Mouse (Mus musculus): ENCODE data around the gene Wrnip1. TPM values are rescaled to one million over a fixed set of nuclear protein-coding genes. Genes with fewer than 3 reads are reported as not detected.
A peak's percentile ranks its signal among the peaks of the same experiment; 100 is the strongest.

The Wrnip1 gene
- total and polyA plus RNA-seq, 3 experiments, result 18.0 to 47.9 (median 26.7) TPM

DNA sequence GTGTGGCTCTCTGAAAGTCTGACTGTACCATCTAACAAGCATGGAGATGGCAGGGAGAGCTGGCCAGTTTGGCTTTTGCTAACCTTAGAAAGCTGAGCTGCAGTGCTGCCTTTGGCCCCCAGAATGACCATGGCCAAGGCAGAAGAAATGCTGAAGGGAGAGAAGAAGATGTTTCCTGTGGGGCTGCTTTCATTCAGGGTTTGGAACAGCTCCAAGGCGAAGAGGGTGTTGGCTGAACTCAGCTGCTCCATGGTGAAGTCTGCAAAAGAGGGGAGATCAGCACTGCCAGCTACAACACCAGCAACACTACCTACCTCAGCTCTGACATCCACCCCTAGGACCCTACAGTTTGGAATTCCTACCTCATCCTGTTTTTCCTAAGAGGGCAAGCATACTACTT is 48.3 kb downstream of the Wrnip1 start:
- Histone ChIP-seq H3K27me3 (ENCODE audit: insufficient read depth, low read length) (peaks cover 18% of the 10 kb centered on the region; the same call in 1 of the 2 replicates), H3K4me1 (ENCODE audit: insufficient read depth, low read depth, low read length) (no peaks in the 10 kb centered on the region), H3K9me3 (replicated peaks) (no peaks in the 10 kb centered on the region), H3K4me3 (ENCODE audit: low read depth, low read length) (no peak overlapping the region), H3K36me3 (replicated peaks) (no peaks in the 10 kb centered on the region)
- ATAC-seq (ENCODE audit: extremely low read depth, insufficient number of reproducible peaks, low FRiP score, poor library complexity, severe bottlenecking) (no peak), DNase-seq (ENCODE audit: low spot score) (no peak)
- TF ChIP-seq CTCF (IDR thresholded peaks at IDR 0.05; ENCODE audit: low read depth, low read length) (no peak), TAL1 (conservative IDR thresholded peaks at IDR 0.05; ENCODE audit: low read depth, low read length) (no peak), GATA2 (IDR thresholded peaks at IDR 0.05; ENCODE audit: borderline replicate concordance, low read depth, low read length) (no peak), POLR2AphosphoS5 (IDR thresholded peaks at IDR 0.05; ENCODE audit: insufficient replicate concordance, low read depth, low read length) (no peak), GATA1 (IDR thresholded peaks at IDR 0.05; ENCODE audit: borderline replicate concordance, low read length) (no peak)

DNA sequence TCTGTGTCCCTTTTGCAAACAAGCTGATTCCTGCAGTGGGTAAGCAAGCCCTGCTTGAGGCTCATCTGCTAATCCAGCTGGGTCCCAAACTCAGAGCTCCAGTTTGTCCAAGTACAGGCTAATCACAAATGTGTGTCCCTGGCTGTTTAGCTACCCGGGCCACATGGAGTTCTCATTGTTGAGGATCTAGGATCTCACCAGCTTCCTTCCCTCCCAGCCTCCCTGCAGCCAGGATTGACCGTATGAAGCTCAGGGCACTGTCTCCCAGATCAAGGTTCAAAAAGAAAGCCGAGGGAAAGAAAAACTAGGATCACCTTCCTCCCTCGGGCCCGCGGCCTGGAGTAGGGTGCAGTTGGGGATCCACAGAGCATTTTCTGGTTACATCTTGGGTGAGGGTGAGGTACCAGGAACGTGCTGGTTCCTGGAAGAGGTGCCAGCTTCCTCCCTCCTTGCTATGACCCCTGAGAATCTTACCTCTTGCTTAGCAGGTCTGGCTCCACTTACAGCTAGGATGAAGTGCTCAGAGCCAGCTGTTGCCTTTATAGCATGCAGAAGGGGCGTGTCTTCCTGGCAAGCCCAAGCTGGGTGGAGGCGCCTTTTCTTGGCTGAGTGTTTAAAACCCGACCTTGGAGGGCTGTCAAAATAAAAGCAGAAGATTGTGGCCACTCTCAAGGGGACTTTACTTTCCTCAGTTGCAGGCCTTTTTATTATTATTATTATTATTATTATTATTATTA is 49.0 kb downstream of the Wrnip1 start, which contains the start of gene Serpinb1a:
Serpinb1a (minus strand) TSS at position 518 of the 737 bp plus-strand sequence.
- ATAC-seq (ENCODE audit: extremely low read depth, insufficient number of reproducible peaks, low FRiP score, poor library complexity, severe bottlenecking) (no peak), DNase-seq (ENCODE audit: low spot score) (no peak)
- Histone ChIP-seq H3K4me1 (ENCODE audit: insufficient read depth, low read depth, low read length) (no peaks in the 10 kb centered on the region), H3K4me3 (ENCODE audit: low read depth, low read length) (no peak within 1 kb of the TSS), H3K36me3 (replicated peaks) (no peaks in the 10 kb centered on the region), H3K27me3 (ENCODE audit: insufficient read depth, low read length) (peaks cover 18% of the 10 kb centered on the region; the same call in 1 of the 2 replicates), H3K9me3 (replicated peaks) (no peaks in the 10 kb centered on the region)
- TF ChIP-seq CTCF (IDR thresholded peaks at IDR 0.05; ENCODE audit: low read depth, low read length) (no peak), GATA1 (IDR thresholded peaks at IDR 0.05; ENCODE audit: borderline replicate concordance, low read length) (no peak), TAL1 (conservative IDR thresholded peaks at IDR 0.05; ENCODE audit: low read depth, low read length) (no peak), POLR2AphosphoS5 (IDR thresholded peaks at IDR 0.05; ENCODE audit: insufficient replicate concordance, low read depth, low read length) (no peak), GATA2 (IDR thresholded peaks at IDR 0.05; ENCODE audit: borderline replicate concordance, low read depth, low read length) (no peak)

DNA sequence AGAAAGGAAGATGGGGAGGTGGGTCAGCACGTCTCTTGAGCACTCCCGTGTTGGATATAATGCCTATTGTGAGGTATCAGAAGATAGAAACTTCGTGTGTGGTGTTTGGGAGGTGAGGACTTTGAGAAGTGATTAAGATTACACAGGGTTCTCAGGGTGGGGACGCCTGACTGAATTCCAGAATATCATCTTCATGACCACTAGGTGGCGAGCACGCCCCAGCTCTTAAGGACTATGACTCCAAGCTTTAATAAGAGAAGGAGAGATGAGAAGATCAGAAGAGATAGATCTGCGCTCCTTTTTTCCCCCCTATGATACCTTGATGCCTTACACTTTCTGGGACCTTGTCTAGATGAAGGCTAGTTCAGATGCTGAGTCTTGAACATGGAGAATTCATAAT is 50.1 kb downstream of the Wrnip1 start:
- ATAC-seq (ENCODE audit: extremely low read depth, insufficient number of reproducible peaks, low FRiP score, poor library complexity, severe bottlenecking) (peak; percentile 40; the same call in 1 of the 2 replicates), DNase-seq (ENCODE audit: low spot score) (peak; percentile 14)
- no peaks in the 10 kb centered on the region for H3K9me3 ChIP-seq (replicated peaks)
- no peak overlapping the region for H3K4me3 ChIP-seq (ENCODE audit: low read depth, low read length)
- H3K4me1 ChIP-seq (ENCODE audit: insufficient read depth, low read depth, low read length), result no peaks in the 10 kb centered on the region
- H3K27me3 ChIP-seq (ENCODE audit: insufficient read depth, low read length), result peaks cover 18% of the 10 kb centered on the region; the same call in 1 of the 2 replicates
- TF ChIP-seq POLR2AphosphoS5 (IDR thresholded peaks at IDR 0.05; ENCODE audit: insufficient replicate concordance, low read depth, low read length) (no peak), GATA1 (IDR thresholded peaks at IDR 0.05; ENCODE audit: borderline replicate concordance, low read length) (no peak), GATA2 (IDR thresholded peaks at IDR 0.05; ENCODE audit: borderline replicate concordance, low read depth, low read length) (no peak), CTCF (IDR thresholded peaks at IDR 0.05; ENCODE audit: low read depth, low read length) (no peak), TAL1 (conservative IDR thresholded peaks at IDR 0.05; ENCODE audit: low read depth, low read length) (no peak)
- H3K36me3 ChIP-seq (replicated peaks), result no peaks in the 10 kb centered on the region

DNA sequence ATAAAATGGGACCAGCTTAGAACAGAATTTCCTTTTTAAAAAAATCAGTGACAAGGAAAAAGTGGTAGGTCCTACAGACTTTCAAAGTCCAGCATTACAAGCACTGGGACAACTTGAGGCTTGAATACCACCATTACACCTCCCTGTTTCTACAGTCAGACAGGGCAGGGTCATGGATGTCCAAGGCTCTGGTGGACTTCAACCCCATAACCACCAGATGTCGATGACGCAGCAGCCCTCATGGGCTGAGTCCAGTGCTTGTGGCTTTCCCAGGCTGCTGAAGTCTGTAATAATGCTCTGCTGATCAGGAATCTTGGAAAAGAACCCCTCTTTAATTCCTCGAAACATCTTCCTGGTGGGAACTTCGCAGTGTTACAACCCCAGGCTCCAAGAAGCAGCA is 50.7 kb downstream of the Wrnip1 start:
- no peaks in the 10 kb centered on the region for H3K36me3 ChIP-seq (replicated peaks)
- TF ChIP-seq CTCF (IDR thresholded peaks at IDR 0.05; ENCODE audit: low read depth, low read length) (no peak), TAL1 (conservative IDR thresholded peaks at IDR 0.05; ENCODE audit: low read depth, low read length) (no peak), GATA2 (IDR thresholded peaks at IDR 0.05; ENCODE audit: borderline replicate concordance, low read depth, low read length) (no peak)
- peaks cover 18% of the 10 kb centered on the region; the same call in 1 of the 2 replicates for H3K27me3 ChIP-seq (ENCODE audit: insufficient read depth, low read length)
- H3K4me1 ChIP-seq (ENCODE audit: insufficient read depth, low read depth, low read length), result no peaks in the 10 kb centered on the region
- no peak overlapping the region for H3K4me3 ChIP-seq (ENCODE audit: low read depth, low read length)
- DNase-seq (ENCODE audit: low spot score) (no peak), ATAC-seq (ENCODE audit: extremely low read depth, insufficient number of reproducible peaks, low FRiP score, poor library complexity, severe bottlenecking) (no peak)
- no peaks in the 10 kb centered on the region for H3K9me3 ChIP-seq (replicated peaks)

DNA sequence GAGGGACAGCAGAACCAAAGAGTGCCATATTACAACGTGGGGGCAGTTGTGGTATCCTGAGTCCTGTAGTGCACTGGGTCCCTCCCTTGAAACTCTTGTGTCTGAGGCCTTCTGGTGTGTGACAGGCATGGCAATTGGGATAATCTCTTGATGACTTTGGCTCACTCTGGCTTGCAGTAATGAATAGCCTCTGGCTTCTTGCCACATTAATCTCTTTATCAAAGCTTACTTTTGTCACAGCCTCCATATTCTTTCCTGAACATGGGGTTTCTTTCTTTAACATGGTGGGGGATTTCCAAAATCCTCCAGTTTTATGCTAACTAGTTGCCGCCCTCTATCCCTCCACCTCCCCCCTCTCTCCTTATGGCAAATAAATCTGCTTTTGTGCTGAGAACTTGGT is 51.2 kb downstream of the Wrnip1 start:
- no peak for TF ChIP-seq GATA2 (IDR thresholded peaks at IDR 0.05; ENCODE audit: borderline replicate concordance, low read depth, low read length)
- H3K9me3 ChIP-seq (replicated peaks), result no peaks in the 10 kb centered on the region
- no peak for DNase-seq (ENCODE audit: low spot score)

DNA sequence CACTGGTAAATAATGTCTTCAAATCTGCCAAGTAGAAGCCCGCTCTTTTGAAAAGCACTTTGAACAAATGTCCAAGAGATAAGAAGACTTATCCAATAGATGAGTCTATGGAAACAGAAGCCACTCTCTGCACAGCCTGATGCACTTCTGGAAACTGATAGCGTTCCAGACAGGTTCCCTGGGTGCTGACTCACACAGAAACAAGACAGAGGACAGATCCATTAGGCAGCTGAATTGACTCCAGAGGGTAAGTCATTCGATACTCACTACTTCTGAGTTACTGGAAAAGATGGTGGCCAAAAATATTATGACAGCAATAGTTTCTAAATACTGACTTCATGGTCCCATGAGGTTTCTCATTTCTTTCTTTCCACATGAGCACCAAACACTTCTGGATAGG is 59.0 kb downstream of the Wrnip1 start:
- TF ChIP-seq CTCF (IDR thresholded peaks at IDR 0.05; ENCODE audit: low read depth, low read length), result no peak
- no peak for TF ChIP-seq GATA2 (IDR thresholded peaks at IDR 0.05; ENCODE audit: borderline replicate concordance, low read depth, low read length)
- TF ChIP-seq POLR2AphosphoS5 (IDR thresholded peaks at IDR 0.05; ENCODE audit: insufficient replicate concordance, low read depth, low read length), result no peak
- no peak for TF ChIP-seq TAL1 (conservative IDR thresholded peaks at IDR 0.05; ENCODE audit: low read depth, low read length)
- TF ChIP-seq GATA1 (IDR thresholded peaks at IDR 0.05; ENCODE audit: borderline replicate concordance, low read length), result no peak
- no peaks in the 10 kb centered on the region for H3K36me3 ChIP-seq (replicated peaks)
- peaks cover 8% of the 10 kb centered on the region for H3K27me3 ChIP-seq (ENCODE audit: insufficient read depth, low read length)
- H3K4me1 ChIP-seq (ENCODE audit: insufficient read depth, low read depth, low read length), result no peaks in the 10 kb centered on the region
- ATAC-seq (ENCODE audit: extremely low read depth, insufficient number of reproducible peaks, low FRiP score, poor library complexity, severe bottlenecking), result no peak
- no peak for DNase-seq (ENCODE audit: low spot score)
- H3K4me3 ChIP-seq (ENCODE audit: low read depth, low read length), result no peak overlapping the region
- H3K9me3 ChIP-seq (replicated peaks), result no peaks in the 10 kb centered on the region

More for the DNA sequence above, 51.2 kb downstream of the Wrnip1 start:
- ATAC-seq (ENCODE audit: extremely low read depth, insufficient number of reproducible peaks, low FRiP score, poor library complexity, severe bottlenecking), result no peak
- no peak overlapping the region for H3K4me3 ChIP-seq (ENCODE audit: low read depth, low read length)
- H3K27me3 ChIP-seq (ENCODE audit: insufficient read depth, low read length), result peaks cover 18% of the 10 kb centered on the region; the same call in 1 of the 2 replicates
- H3K36me3 ChIP-seq (replicated peaks), result no peaks in the 10 kb centered on the region
- H3K4me1 ChIP-seq (ENCODE audit: insufficient read depth, low read depth, low read length), result no peaks in the 10 kb centered on the region
